Mouse (Mus musculus) testis, postnatal 10 days (tissue): ENCODE measurements around the gene Cdkl4.
"Not testable (repeated sequence)": the region's sequence is repeated elsewhere in the genome, so short reads cannot be mapped to it uniquely, and the experiment has no call there.

Experiments used
- DNase-seq: peaks from one replicate; pipeline ENCODE4 v3.0.0; 2021; ENCODE audit warnings: low spot score

Gene Cdkl4

GRCm38 (mm10) chr17:80563762-80564610 is 13.6 kb downstream of the Cdkl4 start:
- not testable (repeated sequence) for DNase-seq

- DNase-seq, result no peak
Measured at GRCm38 (mm10) chr17:80562792-80563191, 14.8 kb downstream of the Cdkl4 start.

GRCm38 (mm10) chr17:80560669-80561401 is 16.8 kb downstream of the Cdkl4 start:
- DNase-seq, result peak; percentile 86

- no peak for DNase-seq
Measured at GRCm38 (mm10) chr17:80559745-80560144, 17.9 kb downstream of the Cdkl4 start.

- peak; percentile 78 for DNase-seq
Measured at GRCm38 (mm10) chr17:80559050-80559449, 18.6 kb downstream of the Cdkl4 start.

GRCm38 (mm10) chr17:80558583-80558982 is 19.0 kb downstream of the Cdkl4 start:
- no peak for DNase-seq

GRCm38 (mm10) chr17:80557461-80557860 is 20.2 kb downstream of the Cdkl4 start:
- DNase-seq, result no peak

- peak; percentile 83 for DNase-seq
Measured at GRCm38 (mm10) chr17:80553318-80554270, 24.0 kb downstream of the Cdkl4 start.

- no peak for DNase-seq
Measured at GRCm38 (mm10) chr17:80552653-80553052, 25.0 kb downstream of the Cdkl4 start.

GRCm38 (mm10) chr17:80550981-80551380 is 26.6 kb downstream of the Cdkl4 start:
- no peak for DNase-seq

GRCm38 (mm10) chr17:80546846-80547245 is 30.8 kb downstream of the Cdkl4 start:
- no peak for DNase-seq

- no peak for DNase-seq
Measured at GRCm38 (mm10) chr17:80546227-80546626, 31.4 kb downstream of the Cdkl4 start.

- no peak for DNase-seq
Measured at GRCm38 (mm10) chr17:80543646-80544045, 34.0 kb downstream of the Cdkl4 start.

GRCm38 (mm10) chr17:80537136-80537535 is 40.5 kb downstream of the Cdkl4 start:
- no peak for DNase-seq

- DNase-seq, result no peak
Measured at GRCm38 (mm10) chr17:80535633-80536032, 42.0 kb downstream of the Cdkl4 start.

GRCm38 (mm10) chr17:80531351-80531750 is 46.3 kb downstream of the Cdkl4 start:
- not testable (repeated sequence) for DNase-seq

- DNase-seq, result no peak
Measured at GRCm38 (mm10) chr17:80523231-80523630, 54.4 kb downstream of the Cdkl4 start.

GRCm38 (mm10) chr17:80522229-80522556 is 55.4 kb downstream of the Cdkl4 start:
- DNase-seq, result no peak

- DNase-seq, result no peak
Measured at GRCm38 (mm10) chr17:80521521-80522228, 55.9 kb downstream of the Cdkl4 start.

GRCm38 (mm10) chr17:80520537-80520936 is 57.1 kb downstream of the Cdkl4 start:
- no peak for DNase-seq

GRCm38 (mm10) chr17:80518811-80519210 is 58.8 kb downstream of the Cdkl4 start:
- no peak for DNase-seq

- no peak for DNase-seq
Measured at GRCm38 (mm10) chr17:80517244-80517643, 60.4 kb downstream of the Cdkl4 start.
